Mouse (Mus musculus) adrenal gland, adult 18-20 months (tissue): Measurements from ENCODE around the gene Pitpnc1. TPM values are rescaled to one million over a fixed set of nuclear protein-coding genes. Genes with fewer than 3 reads are reported as not detected.

Experiments
- DNase-seq, 2 experiments: peaks; one replicate each; pipeline ENCODE4 v3.0.0; 2021 to 2022; ENCODE audit warnings: low spot score in 2 of 2
- total RNA-seq, 2 experiments: library from RNA; stranded (reverse); gene quantifications; 1 replicate in 1 of 2; 2 replicates in 1 of 2; pipeline ENCODE4 v1.2.3; 2021

Gene Pitpnc1
- total RNA-seq, 2 experiments from 2014 or later, result 13.3 to 16.1 TPM

DNA sequence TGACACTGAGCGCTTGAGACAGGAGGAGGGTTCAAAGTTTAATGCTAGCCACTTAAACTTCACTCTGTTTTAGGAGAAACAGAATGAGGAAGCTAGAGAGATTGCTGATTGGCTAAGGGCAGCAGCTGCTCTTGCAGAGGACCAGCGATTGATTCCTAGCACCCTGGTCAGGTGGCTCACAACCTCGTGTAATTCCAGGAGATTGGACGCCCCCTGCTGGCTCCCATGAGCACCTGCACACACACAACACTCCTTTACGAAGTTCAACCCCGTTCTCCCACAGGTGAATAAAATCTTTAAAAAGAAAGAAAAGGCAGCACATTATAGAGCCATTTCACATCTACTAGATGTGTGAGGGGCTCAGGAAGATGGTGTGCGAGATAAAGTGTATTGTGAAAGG lies 224.8 kb downstream of the Pitpnc1 start:
- no peak for DNase-seq

DNA sequence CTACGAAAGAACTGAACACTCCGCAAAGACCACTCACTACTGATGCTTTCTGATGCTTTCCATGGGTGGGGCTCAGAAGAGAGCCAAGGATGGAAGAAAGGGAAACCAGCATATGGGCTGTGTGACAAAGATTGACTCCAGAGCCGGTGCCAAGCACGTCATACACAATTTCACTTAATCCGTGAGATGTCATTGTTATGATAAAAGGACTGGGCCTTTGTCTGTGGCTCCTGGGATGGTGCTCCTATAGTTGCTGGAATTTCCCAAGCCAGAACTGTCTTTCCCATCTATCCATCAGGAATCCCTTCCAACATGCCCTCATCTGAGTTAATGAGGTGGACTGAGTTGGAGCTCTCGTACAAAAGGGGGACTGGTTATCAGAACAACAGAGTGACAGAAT lies 227.4 kb downstream of the Pitpnc1 start:
- no peak for DNase-seq

DNA sequence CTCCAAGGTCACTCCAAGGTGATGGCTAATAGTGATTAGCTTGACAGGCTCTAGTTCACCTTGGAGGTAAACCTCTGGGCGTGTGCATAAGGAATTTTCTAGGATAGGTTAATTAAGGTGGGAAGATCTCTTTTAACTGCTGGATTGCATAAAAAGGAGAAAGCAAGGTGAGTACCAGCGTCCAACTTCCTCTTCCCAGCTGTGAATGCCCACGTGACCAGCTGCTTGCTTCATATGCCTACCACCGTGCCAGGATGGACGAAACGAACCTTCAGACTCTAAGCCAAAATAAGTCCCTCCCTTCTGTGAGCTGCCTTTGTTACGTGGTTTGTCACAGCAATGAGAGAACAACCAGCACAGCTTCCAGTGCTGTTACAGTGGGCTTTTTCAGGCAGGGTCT lies 228.8 kb downstream of the Pitpnc1 start:
- no peak for DNase-seq

DNA sequence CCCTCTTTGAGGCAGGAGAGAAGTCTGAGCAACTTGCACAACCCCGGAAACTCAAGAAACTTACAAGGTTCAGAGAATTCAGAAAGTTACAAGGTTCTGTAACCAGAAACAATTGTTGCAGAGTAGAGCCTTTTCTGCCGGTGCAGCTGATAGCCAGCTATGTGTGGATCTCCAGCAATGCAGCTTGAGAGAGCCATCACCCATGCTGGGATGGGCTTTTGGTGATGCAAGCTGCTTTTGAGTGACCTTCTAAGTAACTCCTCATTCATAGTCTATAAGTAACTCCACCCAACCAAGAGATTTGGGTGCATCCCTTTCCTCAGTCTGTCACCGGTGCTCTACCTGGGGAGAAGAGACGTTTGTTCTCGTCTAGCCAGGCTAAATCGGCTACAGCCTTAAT lies 232.0 kb downstream of the Pitpnc1 start:
- DNase-seq, result no peak

DNA sequence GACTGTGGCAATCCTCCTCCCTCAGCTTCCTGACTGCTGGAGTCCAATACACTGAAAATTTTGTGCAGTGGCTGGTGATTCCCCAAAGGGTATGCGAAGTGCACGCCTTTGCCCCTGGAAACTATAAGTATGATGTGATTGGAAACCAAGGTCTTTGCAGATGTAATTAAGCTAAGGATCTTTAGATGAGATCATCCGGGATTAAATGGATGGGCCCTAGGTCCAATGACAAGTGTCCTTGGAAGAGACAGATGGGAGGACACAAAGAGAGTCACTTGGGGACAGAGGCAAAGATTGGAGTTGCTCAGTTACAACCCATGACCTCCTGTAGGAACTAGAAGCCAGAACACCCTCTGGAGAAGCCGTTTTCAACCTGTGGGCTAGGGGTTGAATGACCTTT lies 233.0 kb downstream of the Pitpnc1 start:
- no peak for DNase-seq

DNA sequence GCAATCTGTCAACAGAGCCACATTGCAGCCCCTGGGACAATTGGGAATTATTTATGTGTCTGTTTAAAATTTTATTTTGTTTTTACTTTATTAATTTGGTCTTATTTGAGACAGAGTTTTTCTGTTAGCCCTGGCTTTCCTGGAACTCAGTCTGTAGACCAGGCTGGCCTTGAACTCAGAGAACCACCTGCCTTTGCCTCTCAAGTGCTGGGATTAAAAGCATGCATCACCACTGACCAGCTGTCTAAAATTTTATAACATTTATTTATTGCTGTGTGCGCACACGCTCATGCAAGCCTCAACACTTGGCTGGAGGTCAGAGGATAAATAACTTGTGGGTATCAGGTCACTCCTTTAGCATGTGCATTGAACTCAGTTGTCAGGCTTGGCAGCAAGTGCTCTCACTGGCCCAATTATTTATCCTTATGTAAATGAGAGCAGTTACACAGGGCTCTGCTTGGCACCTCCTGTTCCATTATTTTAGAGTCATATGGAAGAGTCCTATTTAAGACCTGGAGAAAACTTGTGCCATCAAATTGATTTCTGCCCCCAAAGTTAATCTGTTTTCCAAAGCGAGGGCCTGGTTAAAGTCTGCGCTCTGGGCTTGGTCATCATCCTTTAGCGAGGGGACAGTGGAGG lies 237.1 kb downstream of the Pitpnc1 start:
- DNase-seq, result no peak

DNA sequence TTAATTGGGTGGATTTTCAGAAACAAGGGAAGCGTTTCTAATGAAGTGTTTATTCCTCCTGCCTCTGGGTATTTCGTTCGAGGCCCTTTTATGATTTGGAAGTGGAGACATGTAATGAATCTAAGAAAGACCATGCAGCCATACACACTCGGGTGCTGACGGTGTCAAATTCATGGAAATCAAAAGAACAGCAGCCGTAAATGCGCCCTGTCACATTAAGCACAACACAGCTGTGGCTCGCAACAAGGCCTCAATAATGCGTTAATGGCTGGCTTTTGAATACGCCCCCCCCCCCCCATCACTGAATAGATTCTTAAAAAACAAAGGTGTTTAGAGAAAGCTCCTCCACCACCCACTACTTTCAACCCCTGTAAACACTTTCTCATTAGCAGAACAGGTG lies 240.4 kb downstream of the Pitpnc1 start:
- no peak for DNase-seq

DNA sequence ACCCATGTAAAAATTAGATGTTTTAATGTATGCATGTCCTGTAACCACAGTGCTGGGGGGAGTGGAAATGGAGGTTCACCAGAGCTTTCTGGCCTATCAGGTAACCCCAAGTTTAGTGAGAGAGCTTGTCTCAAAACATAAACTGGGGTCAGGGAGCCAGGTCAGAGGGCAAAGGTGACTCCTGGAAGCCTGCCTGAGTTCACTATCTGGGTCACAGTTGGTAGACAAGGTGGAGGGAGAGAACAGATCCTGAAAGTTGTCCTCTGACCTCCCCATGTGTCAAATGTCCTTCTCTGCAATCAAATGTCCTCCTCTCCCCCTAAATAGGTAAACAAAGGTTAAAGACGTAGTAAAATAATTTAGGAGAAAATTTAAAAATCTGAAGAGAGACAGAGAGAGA lies 244.1 kb downstream of the Pitpnc1 start:
- DNase-seq, result no peak

DNA sequence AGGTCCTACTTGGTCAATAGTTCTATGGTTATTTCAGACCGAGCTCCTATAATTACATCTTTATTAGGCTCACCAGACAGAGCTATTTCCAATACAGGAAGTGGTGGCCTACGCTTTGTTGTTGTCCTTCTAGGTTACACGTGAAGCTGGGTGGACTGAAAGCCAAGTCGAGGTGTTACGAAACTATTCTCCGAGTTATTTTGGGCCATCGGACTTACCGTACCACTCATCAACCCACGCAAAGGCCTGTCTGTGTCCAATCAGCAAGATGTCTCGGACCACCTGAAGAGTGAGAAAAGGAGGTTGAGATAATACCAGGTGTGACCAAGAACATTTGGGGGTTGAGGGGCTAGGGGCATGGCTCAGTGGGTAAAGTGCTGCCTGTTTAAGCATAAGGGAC lies 244.5 kb downstream of the Pitpnc1 start:
- no peak for DNase-seq

DNA sequence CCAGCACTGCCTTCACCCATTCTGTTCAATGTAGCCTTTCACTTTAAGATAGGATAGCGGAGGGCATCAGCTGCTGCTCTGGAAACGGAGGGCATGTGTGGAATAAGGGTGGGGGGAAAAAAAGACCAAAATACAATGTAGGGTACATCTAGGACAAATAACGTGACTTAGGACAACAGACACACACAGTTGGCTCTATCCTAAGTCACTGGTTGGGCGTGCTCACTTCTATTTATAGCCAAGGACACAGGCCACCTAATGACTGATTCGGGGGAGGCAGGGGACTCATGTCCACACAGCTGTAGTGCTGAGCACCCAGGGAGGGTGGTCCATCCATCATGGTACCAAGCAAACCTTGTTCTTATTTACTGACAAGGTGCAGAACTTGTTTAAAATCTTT lies 245.2 kb downstream of the Pitpnc1 start:
- no peak for DNase-seq

DNA sequence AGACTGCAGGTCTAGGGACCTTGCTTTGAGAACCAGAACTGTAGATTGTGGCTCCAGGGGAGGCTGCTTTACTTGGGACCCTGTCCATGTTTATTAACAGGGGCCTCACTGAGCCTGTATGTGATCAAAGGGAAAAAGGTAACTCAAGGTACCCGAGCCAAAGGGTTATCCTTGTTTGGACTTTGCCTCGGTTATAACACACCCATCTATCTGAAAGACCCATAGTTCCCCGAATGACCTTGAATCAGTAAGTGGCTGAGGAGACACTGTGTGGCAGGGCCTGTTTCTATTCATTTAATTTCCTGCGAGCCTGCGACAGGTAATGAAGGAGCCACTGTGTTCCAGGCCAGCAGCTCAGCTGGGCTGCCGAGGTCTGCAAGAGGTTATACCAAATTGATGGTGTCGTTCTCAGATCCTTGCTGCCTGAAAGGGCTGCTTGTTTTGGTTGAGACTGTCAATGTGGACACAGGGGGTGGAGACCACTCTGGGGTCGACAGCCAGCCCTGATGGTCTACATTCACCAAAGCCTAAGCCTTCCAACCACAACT lies 246.8 kb downstream of the Pitpnc1 start:
- no peak for DNase-seq

DNA sequence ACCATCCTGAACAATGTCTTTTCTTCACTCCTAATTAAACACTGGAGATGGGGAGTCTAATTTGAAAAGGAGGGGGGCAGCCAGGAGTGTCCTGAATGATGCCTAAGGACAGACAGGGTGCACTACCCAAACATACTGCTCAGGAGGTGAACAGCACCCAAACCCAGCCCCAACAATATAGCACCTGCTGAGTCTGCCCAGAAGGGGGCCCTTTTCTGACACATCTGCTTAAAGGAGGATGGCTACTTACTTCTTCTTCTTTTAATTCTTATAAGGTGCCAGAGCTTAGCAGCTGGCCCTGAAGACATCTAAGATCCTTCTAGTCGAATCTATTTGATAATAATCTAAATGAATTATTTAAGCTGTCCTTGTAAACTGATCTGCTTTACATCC lies 247.3 kb downstream of the Pitpnc1 start:
- no peak for DNase-seq

DNA sequence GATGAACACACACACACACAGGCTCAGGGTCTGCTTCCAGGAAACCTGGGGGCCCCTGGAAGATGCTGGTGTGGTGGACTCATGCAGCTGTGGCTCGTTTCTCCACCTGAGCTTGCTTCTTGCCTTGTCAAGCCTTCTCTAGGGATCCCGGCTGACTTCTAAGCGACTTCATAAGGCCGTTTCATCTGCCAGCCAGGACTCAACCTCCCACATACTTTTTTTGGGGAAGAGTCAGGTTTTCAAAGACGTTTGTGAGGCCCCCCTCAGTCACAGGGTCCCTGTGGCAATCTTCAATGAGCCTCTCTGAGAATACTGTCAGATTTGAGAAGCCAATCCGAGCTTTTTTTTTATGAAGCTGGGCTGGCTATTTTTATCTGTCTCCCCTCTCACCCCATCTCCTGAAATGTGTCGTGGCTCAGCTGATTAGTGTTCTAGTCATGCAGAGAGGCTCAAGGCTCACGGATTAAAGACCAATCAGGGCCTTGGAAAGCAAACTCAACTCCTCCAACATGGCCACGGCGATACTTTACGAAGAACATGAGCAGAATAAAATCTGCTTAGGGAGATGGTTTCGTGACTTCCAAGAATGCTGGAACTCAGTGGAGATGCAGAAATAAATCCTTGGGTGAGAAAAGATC lies 247.8 kb downstream of the Pitpnc1 start:
- no peak for DNase-seq

DNA sequence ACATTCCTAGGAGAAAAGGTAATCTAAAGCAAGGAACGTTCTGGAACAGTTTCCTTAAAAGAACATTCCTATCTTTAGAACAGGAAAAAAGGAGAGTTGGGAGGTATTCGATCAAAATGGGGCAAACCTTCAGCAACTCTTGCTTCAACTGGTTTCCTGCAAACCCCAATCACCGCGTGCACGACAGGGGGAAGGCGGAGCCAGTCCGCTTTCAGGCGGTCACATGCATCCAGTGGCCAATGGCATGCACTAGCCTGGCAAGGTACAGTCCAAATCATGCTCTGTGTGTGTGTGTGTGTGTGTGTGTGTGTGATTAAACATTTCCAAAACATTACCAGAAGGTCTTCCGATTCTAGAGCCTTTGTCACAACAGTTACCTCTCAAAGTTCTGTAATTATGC lies 255.4 kb downstream of the Pitpnc1 start:
- no peak for DNase-seq

DNA sequence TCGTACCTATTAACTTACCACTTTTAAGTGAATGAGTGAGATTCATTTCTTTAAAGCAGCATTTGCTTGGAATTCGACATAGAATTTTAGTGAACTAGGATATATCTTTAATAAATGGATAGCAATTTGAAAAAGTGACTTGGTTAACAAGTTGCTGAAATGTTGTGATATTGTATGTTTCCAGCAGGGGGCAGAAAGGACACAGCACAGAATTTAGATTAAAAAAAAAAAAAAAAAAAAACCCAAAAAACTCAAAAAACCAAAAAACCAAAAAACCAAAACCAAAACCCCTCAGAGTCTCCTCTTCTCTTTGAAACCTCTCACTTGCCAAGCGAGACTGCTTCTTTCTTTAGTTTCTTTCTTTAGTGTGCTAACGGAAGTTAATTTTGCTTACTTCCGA lies 256.8 kb downstream of the Pitpnc1 start:
- no peak for DNase-seq

DNA sequence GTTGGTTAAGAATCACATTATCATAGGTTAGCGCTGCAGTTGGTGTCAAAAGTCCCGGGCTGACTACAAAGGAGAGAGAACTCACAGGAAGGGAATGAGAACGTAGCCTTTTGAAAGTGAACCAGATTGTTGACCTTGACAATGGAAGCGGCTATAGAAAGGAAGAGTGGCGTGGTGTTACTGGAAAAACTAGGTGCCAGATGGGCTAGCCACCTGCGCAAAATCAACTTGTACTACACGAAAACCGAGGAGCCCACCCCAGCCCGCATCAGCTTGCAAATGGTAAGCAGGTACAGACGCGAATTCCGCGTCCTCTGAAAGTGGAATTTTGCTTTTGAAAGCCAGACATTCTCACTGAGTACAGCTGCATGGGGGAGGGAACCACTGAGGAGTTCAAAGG lies 260.7 kb downstream of the Pitpnc1 start:
- DNase-seq, result no peak

DNA sequence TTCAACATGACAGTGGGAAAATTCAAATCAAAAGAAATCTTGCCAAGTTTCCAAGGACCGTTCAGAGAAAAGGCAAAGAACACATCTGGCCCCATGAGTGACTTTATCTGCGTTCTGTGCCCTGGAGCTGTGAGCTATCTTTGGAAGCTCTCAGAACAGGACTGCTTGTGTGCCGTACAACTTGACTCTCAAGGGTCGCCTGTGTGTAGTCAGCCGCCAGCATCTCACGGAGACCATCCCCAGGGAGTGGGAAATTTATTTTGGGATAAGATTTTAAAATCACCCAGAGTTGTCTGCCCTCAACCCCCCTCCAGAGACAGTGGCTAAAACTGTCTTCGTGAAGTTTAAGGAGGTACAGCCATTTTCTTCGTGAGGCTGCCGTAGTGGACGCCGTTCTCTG lies 268.7 kb downstream of the Pitpnc1 start:
- DNase-seq, result no peak

DNA sequence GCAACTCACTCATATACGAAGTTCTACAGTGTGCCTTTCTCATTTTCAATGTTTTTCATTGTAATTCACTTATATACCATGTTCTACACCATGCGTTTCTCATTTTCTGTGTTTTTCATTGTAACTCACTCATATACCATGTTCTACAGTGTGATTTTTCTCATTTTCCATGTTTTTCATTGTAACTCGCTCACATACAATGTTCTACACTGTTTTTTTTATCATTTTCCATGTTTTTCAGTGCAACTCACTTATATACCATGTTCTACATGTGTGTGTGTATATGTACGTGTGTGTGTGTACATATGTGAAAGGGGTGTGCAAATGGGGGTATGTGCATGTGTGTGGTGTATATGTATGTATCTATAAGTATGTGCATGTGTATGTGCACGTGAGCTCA lies 271.2 kb downstream of the Pitpnc1 start:
- DNase-seq, result no peak

DNA sequence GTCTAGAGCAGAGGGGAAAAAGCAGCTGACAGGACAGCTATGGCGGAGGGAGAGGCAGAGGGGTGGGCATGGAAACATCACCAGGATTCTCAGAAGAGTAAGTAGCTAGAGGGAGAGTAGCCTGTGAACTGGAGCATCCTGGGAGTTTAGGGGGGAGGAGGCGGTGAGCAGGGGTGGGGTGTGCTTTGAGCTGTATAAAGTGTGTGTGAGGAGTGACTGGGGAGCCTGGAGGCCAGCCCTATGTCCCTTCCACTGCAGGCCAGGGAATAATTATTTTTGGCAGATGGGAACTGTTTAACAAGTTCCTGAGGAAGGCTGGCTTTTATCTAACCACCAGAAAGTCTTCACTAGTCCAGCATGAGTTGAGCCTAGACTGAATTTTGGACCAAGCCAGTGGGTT lies 275.2 kb downstream of the Pitpnc1 start:
- DNase-seq, result no peak

DNA sequence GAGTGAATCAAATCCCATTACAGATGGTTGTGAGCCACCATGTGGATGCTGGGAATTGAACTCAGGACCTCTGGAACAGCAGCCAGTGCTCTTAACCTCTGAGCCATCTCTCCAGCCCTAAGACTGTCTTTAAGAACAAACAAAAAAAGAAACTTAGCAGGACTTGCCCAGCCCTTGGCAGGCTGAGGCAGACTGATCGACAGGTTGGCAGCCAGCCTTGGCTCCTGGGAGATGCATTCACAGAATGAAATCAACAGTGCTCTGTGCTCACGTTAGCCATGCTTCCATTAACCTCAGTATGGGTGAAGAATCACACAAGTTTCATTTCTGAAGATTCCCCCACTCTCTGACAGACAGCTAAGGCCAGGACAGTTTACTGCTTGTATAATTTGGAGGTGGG lies 280.1 kb downstream of the Pitpnc1 start:
- DNase-seq, result peak in 1 of 2 experiments; percentile 25

DNA sequence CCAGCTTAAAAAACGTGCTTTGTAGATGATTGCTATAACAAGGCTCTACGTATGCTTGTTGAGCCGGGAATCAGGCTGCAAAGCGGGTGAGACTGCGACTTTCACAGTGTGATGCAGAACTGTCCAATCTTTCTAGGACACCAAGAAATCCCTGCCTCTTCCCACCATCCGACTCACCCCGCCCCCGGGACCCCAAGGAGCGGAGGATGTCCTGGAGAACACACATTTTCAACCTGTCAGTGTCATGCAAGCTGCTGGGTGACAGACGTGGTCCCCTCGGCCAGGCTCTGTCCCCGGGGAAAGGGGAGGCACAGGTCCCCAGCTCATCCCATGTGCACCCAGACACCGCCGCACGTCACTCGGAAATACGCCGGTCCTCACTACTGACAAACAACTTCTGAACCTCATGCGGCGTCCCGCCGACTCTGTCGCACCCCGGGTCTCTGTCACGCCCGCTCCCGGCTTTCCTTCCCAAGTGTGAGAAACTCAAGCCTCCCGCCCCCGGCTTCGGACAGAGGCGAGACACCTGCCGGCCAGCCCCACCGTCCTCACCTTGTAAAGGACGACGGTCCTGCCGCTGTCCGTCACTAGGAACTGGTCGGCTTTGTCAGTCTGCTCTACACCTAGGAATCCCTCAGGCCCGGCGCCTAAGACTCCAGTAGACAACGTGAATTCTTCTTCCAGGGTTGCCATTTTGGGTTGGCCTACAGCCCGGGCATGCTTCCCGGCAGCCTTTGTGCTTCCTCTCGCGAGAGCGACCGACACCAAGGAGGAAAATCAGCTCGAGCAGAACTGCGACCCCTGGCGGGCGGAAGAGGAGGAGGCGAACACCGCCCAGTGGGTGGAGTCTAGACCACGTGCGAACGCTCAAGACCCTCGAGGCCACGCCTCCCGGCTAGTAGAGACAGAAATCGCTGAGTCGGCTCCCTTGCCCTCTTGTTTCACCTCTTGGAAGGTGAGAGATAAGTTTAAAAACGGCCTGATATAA lies 281.6 kb downstream of the Pitpnc1 start, which contains the start of gene Nol11:
Nol11 (minus strand) TSS at position 817 of the 988 bp plus-strand sequence.
- DNase-seq, result peak; percentile 97 to 98

DNA sequence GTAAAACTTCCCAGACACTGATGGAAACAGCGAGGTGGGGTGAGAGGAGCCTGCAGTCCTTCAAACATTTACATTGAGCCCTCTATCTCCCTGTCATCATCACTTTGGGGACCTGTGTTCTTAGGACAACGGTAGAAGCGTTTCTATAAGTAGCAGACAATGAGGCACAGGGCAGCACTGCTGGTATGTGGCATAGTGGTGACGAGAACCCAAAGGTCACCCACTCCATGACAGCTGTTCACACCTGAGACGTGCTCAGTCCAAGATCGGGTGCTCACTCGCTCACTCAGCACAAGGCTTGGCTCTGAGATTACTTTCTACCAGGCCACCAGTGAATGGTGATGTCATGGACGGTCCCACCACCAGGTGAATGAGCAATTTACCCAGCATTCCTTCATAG lies 286.7 kb downstream of the Pitpnc1 start:
- no peak for DNase-seq
